Mouse (Mus musculus): Measurements from ENCODE around the gene Ptpn21. TPM values are rescaled to one million over a fixed set of nuclear protein-coding genes. Genes with fewer than 3 reads are reported as not detected.

The Ptpn21 gene
- total RNA-seq, 1 experiment from 2014 or later, result 6.1 TPM

GRCm38 (mm10) chr12:98677336-98677735 lies 59.9 kb downstream of the Ptpn21 start:
- ATAC-seq (replicated peaks in 1 of 2; ENCODE audit: insufficient read depth in 1 of 2, low FRiP score in 2 of 2, low TSS enrichment in 1 of 2, low read depth in 1 of 2, poor library complexity in 2 of 2, severe bottlenecking in 2 of 2), result peak; percentile 75 to 76

DNA sequence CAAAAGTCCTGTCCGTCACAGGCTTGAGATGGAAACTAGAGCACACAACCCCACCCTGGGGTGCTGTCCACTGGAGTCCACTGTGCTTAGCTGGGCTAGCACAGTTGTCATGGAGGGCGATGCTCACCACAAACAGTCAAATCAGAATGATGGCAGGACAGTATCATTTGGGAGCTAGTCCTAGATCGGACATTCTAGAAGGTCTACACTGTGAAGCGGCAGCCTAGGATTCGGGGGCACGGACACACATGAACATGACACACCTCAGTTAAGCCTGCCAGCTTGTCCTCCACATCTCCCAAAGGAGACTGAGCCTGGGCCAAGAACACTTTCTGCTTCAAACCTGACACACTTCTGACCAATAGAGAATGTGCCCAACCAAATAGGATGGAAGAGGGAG lies 60.3 kb downstream of the Ptpn21 start:
- ATAC-seq (replicated peaks in 1 of 2; ENCODE audit: insufficient read depth in 1 of 2, low FRiP score in 2 of 2, low TSS enrichment in 1 of 2, low read depth in 1 of 2, poor library complexity in 2 of 2, severe bottlenecking in 2 of 2), result no peak

DNA sequence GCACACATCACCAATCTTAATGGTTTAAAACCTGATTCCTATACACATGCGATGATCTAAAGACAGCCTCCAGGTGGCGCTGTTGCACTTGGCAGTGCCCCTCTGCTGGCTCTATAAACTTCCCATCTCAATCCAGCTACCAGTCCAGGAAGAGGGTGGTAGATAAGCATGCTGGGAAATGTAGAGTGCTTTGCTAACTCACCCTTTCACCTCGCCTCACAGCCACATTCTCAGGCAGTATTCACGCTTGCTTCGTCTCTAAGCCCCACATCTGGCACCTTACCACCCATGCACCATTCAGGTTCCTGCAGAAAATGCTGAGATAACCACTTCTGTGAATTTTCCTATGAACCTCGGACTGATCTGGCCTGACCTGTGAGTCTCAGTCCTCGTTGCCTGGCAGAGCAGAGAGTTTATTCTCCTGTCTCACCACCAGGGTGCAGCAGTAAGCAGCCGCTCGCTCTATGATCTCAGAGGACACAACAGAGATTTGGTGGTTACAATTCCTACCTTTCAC lies 62.5 kb downstream of the Ptpn21 start:
- peak; percentile 80 to 88 for ATAC-seq (replicated peaks in 1 of 2; ENCODE audit: insufficient read depth in 1 of 2, low FRiP score in 2 of 2, low TSS enrichment in 1 of 2, low read depth in 1 of 2, poor library complexity in 2 of 2, severe bottlenecking in 2 of 2)

DNA sequence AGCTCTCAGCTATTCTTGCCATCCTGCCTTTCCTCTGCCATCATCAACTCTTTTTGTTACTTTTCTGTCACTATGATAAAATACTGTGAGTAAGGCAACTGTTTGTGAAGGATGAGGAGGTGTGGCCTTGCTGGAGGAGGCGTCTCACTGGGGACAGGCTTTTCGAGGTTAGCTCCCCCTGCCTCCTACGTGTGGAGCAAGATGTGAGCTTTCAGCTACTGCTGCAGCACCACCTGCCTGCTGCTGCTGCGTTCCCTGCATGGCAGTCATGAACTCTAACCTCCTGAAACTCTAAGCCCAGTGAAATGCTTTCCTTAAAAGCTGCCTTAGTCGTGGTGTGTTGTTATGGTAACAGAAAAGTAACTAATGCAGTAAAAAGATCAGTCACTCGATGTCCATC lies 63.3 kb downstream of the Ptpn21 start:
- no peak for ATAC-seq (replicated peaks in 1 of 2; ENCODE audit: insufficient read depth in 1 of 2, low FRiP score in 2 of 2, low TSS enrichment in 1 of 2, low read depth in 1 of 2, poor library complexity in 2 of 2, severe bottlenecking in 2 of 2)

- ATAC-seq (replicated peaks in 1 of 2; ENCODE audit: insufficient read depth in 1 of 2, low FRiP score in 2 of 2, low TSS enrichment in 1 of 2, low read depth in 1 of 2, poor library complexity in 2 of 2, severe bottlenecking in 2 of 2), result no peak
These were observed 66.8 kb downstream of the Ptpn21 start for GRCm38 (mm10) chr12:98670429-98670828.

DNA sequence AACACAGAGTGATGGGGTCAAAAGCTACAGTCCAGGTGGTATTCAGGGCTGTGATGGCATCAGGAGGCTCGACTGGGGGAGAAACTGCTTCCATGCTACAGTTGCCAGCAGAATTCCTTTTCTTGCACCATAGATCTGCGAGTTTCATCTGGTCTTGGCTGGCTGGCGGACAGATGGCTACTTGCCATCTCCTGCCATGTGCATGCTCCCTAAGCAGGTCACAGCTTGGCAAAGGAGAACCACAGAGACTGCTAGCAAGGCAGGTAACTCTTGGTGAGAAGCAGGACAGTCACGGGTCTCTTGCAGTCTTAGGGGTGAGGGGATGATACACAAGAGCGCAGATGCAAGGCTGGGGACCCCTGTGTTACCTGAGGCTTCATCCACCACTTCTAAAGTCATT lies 67.3 kb downstream of the Ptpn21 start:
- no peak for ATAC-seq (replicated peaks in 1 of 2; ENCODE audit: insufficient read depth in 1 of 2, low FRiP score in 2 of 2, low TSS enrichment in 1 of 2, low read depth in 1 of 2, poor library complexity in 2 of 2, severe bottlenecking in 2 of 2)

DNA sequence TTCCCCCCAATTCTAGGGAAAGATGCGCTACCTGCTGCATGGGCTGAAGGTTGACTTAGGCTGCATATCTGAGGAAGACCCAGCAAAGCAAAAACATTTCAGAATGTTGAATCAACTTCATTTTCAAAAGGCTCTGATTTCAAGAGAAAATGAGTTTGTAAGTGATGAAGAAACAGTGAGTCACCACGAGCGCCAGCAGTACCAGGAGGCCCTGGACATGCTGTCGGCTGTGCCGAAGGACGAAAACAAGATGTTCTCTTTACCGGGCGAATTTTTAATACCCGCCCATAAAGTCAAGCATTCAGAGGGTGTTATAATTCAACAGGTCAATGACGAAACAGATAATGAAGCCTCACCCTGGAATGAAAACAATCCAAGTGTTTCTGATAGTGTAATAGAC lies 68.1 kb downstream of the Ptpn21 start:
- ATAC-seq (replicated peaks in 1 of 2; ENCODE audit: insufficient read depth in 1 of 2, low FRiP score in 2 of 2, low TSS enrichment in 1 of 2, low read depth in 1 of 2, poor library complexity in 2 of 2, severe bottlenecking in 2 of 2), result no peak

DNA sequence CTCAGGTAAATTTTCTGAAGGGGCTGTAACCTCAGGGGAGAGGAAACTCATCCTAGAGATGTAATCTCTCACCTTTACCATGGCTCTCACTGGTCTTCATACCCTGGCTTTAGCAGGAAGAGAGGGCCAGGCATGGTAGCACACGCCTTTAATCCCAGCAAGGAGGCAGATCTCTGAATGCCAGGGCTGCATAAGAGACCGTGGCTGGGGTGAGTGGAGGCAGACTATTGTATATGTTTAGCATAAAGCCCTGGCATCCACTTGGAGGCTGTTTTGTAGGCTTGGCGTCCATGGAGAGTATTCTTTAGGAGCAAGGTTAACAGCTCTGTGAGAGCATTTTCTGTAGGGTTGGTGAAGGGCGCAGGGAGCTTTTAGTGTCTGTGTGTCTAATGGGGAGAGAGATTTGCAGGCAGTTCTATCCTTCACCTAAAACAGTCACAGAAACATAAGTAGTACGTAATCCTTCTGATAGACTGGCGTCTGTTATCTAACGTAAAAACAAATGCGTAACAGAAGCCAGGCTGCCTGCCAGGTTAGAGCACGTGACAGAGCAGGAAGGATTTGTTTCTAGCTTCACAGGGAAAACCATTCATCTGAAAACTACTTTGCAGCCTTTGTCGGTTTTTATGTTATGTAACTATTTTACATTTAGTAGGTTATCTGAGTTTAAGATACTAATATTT lies 68.9 kb downstream of the Ptpn21 start:
- peak; percentile 33 to 76; a peak in 2 of 4 replicates for ATAC-seq (replicated peaks in 1 of 2; ENCODE audit: insufficient read depth in 1 of 2, low FRiP score in 2 of 2, low TSS enrichment in 1 of 2, low read depth in 1 of 2, poor library complexity in 2 of 2, severe bottlenecking in 2 of 2)

- no peak for ATAC-seq (replicated peaks in 1 of 2; ENCODE audit: insufficient read depth in 1 of 2, low FRiP score in 2 of 2, low TSS enrichment in 1 of 2, low read depth in 1 of 2, poor library complexity in 2 of 2, severe bottlenecking in 2 of 2)
These were observed 74.6 kb downstream of the Ptpn21 start for GRCm38 (mm10) chr12:98662617-98663016.

GRCm38 (mm10) chr12:98656873-98657272 lies 80.3 kb downstream of the Ptpn21 start:
- no peak for ATAC-seq (replicated peaks in 1 of 2; ENCODE audit: insufficient read depth in 1 of 2, low FRiP score in 2 of 2, low TSS enrichment in 1 of 2, low read depth in 1 of 2, poor library complexity in 2 of 2, severe bottlenecking in 2 of 2)

- ATAC-seq (replicated peaks in 1 of 2; ENCODE audit: insufficient read depth in 1 of 2, low FRiP score in 2 of 2, low TSS enrichment in 1 of 2, low read depth in 1 of 2, poor library complexity in 2 of 2, severe bottlenecking in 2 of 2), result no peak
These were observed 92.4 kb downstream of the Ptpn21 start for GRCm38 (mm10) chr12:98644852-98645251.

GRCm38 (mm10) chr12:98628260-98628970 lies 108.8 kb downstream of the Ptpn21 start:
- ATAC-seq (replicated peaks in 1 of 2; ENCODE audit: insufficient read depth in 1 of 2, low FRiP score in 2 of 2, low TSS enrichment in 1 of 2, low read depth in 1 of 2, poor library complexity in 2 of 2, severe bottlenecking in 2 of 2), result peak; percentile 66 to 75

GRCm38 (mm10) chr12:98627392-98628259 lies 109.6 kb downstream of the Ptpn21 start, which contains the start of gene Spata7:
Spata7 (plus strand) TSS chr12:98628157.
- ATAC-seq (replicated peaks in 1 of 2; ENCODE audit: insufficient read depth in 1 of 2, low FRiP score in 2 of 2, low TSS enrichment in 1 of 2, low read depth in 1 of 2, poor library complexity in 2 of 2, severe bottlenecking in 2 of 2), result peak; percentile 99 to 100

Other genes with a start within 250 kb of the Ptpn21 start
- not detected in 2 replicates for gene Kcnk10, start 159.1 kb downstream of the Ptpn21 start, total RNA-seq (2017)
- 6.4 and 13.3 TPM in 2 replicates for gene Spata7, start 109.2 kb downstream of the Ptpn21 start, total RNA-seq (2017)
- gene Zc3h14, start 9.6 kb upstream of the Ptpn21 start, total RNA-seq (2017), result 134 and 162 TPM in 2 replicates
- 8.6 and 12.3 TPM in 2 replicates for gene Eml5, start 164.1 kb upstream of the Ptpn21 start, total RNA-seq (2017)
- gene Ttc8, start 183.2 kb upstream of the Ptpn21 start, total RNA-seq (2017), result 14.9 and 27.5 TPM in 2 replicates